Mouse (Mus musculus) intestine, embryonic 14.5 days (tissue): Measurements from ENCODE around the gene Nudcd2. TPM values are rescaled to one million over a fixed set of nuclear protein-coding genes. Genes with fewer than 3 reads are reported as not detected.

Experiments
- ATAC-seq: fragments of 200-750 bp; cut with Nextera tagmentation; replicated peaks from 2 replicates; pipeline ENCODE4 v1.8.0; 2017; ENCODE audit warnings: low read depth, moderate number of reproducible peaks, moderate TSS enrichment, moderate library complexity; ENCODE audit not compliant: low FRiP score, low TSS enrichment
- DNase-seq: peaks from one replicate; pipeline ENCODE4 v3.0.0-alpha.2; 2018; ENCODE audit warnings: low spot score
- H3K27ac ChIP-seq: fragments of 300-500 bp; sonication (generic); 2 replicates; pipeline ENCODE4 v1.5.1; 2014; ENCODE audit warnings: low read depth, mild to moderate bottlenecking, control low read depth
- H3K27me3 ChIP-seq: fragments of 300-500 bp; sonication (generic); replicated peaks from 2 replicates; pipeline ENCODE4 v1.6.1; 2014; ENCODE audit warnings: low read length, control low read depth; ENCODE audit not compliant: control insufficient read depth, insufficient read depth
- H3K36me3 ChIP-seq: fragments of 300-500 bp; sonication (generic); 2 replicates; pipeline ENCODE4 v1.6.1; 2014; ENCODE audit warnings: low read length, control low read depth; ENCODE audit not compliant: control insufficient read depth, insufficient read depth
- H3K4me1 ChIP-seq: fragments of 300-500 bp; sonication (generic); replicated peaks from 2 replicates; pipeline ENCODE4 v1.6.1; 2014; ENCODE audit warnings: low read length, control low read depth, mixed read lengths; ENCODE audit not compliant: control insufficient read depth, insufficient read depth
- H3K4me2 ChIP-seq: fragments of 300-500 bp; sonication (generic); 2 replicates; pipeline ENCODE4 v1.6.1; 2014; ENCODE audit warnings: low read length
- H3K4me3 ChIP-seq: fragments of 300-500 bp; sonication (generic); 2 replicates; pipeline ENCODE4 v1.5.1; 2014; ENCODE audit warnings: low read depth, low read length, control low read depth, mixed read lengths
- H3K9ac ChIP-seq: fragments of 300-500 bp; sonication (generic); 2 replicates; pipeline ENCODE4 v1.6.1; 2014; ENCODE audit warnings: mild to moderate bottlenecking, low read length
- H3K9me3 ChIP-seq: fragments of 300-500 bp; sonication (generic); 2 replicates; pipeline ENCODE4 v1.6.1; 2016; ENCODE audit warnings: low read length, control low read depth; ENCODE audit not compliant: control insufficient read depth
- WGBS: fragments of 180-500 bp; shearing (Covaris S2); extraction: QIAGEN DNeasy Blood & Tissue Kit; methylation state at CpG from one replicate; pipeline ENCODE4 v1.1.7; 2014; 5-methylcytosine and 5-hydroxymethylcytosine counted together
- polyA plus RNA-seq: library from polyadenylated mRNA; unstranded; fragments of >200 nt; fragmentation: Nextera tagmentation; extraction: Ambion mirVana; gene quantifications from 2 replicates; pipeline ENCODE4 v1.2.1, GENCODE M21; 2014

Nudcd2 gene
- 147 and 149 TPM in 2 replicates for polyA plus RNA-seq

DNA sequence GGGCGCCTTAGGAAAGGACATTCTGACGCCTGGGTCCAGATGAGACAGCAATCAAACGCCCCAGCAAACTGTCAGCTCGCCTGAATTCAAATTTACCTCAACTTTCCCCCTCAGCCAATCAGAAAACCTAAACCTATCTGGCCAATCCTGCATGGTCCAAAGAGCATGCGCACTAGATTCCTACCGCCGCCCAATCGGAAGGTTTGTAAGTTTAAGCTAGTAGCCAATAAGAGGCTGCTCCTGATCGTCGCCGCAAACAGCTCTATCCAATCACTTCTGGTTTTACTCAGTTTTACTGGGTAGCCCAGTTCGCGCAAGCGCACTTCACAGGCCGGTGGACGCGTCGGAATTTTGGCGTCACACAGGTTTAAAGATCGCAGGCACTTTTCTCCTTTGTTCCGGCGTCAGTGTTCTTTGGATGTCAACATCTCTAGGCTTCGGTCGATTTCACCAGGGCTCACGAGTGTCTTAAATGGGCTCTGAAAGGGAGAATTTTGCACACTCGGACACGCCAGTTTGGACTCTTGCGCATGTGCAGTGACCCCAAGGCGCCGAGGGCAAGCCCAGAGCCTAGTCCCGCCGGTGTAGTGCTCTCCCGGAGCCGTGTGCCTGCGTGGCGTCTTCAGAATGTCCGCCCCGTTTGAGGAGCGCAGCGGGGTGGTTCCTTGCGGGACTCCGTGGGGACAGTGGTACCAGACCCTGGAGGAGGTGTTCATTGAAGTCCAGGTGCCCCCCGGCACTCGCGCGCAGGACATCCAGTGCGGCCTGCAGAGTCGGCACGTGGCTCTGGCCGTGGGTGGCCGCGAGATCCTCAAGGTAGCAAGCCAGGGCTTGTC is at the start of gene Nudcd2, which contains the start of gene Hmmr:
Gene Nudcd2 (plus strand): TSS at position 329 of the 836 bp plus-strand sequence.
Gene Hmmr (minus strand): TSS at position 84 of the 836 bp plus-strand sequence.
- DNase-seq, result peak; percentile 93
- Histone ChIP-seq H3K4me2 (peak within 1 kb of the TSS; percentile 90), H3K9me3 (no peaks in the 10 kb centered on the region), H3K36me3 (peaks cover 39% of the 10 kb centered on the region), H3K4me1 (peaks cover 16% of the 10 kb centered on the region), H3K9ac (peak within 1 kb of the TSS; percentile 94), H3K27me3 (no peaks in the 10 kb centered on the region), H3K27ac (peak within 1 kb of the TSS; percentile 77), H3K4me3 (peak within 1 kb of the TSS; percentile 94)
- peak; percentile 99 for ATAC-seq
- WGBS, result under 1% methylated on average over 52 of the region's 52 CpGs

DNA sequence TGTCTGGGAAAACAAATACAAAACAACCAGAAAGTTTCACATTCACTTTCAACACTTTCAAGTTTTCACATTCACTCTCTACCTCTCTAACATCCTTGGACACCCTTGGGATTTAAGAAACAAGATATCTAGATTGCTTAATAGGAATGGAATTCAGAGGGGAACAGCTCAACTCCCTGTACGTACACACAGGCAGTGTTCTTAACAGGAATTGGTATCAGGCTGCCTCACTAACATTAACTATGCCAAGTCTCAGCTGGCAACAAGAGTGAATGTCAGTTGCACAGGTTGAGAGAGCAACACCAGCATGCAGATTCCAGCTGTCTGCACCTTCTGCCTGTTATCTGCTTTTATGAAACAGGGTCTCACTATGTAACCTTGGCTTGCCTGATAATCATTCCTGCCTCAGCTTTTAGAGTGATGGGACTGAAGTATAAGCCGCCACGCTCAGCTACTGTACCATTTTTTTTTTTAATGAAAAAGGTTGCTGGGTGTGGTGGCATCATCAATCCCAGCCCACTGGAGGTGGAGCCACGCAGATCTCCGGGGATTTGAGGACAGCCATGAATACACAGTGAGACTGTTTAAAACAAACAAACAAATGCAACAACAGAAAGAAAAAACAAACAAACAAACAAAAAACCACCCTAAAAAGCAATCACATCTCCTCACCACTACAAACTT is 42.9 kb upstream of the Nudcd2 start:
- H3K4me1 ChIP-seq, result peaks cover 19% of the 10 kb centered on the region
- H3K9ac ChIP-seq, result no peak overlapping the region
- peaks cover 17% of the 10 kb centered on the region for H3K36me3 ChIP-seq
- DNase-seq, result no peak
- no peak overlapping the region for H3K4me3 ChIP-seq
- ATAC-seq, result no peak
- H3K27me3 ChIP-seq, result no peaks in the 10 kb centered on the region
- H3K9me3 ChIP-seq, result no peaks in the 10 kb centered on the region
- no peak overlapping the region for H3K4me2 ChIP-seq
- no peak overlapping the region for H3K27ac ChIP-seq
- 67% methylated on average over 5 of the region's 5 CpGs for WGBS

GRCm38 (mm10) chr11:40692101-40692509 is 41.4 kb upstream of the Nudcd2 start:
- Histone ChIP-seq H3K9ac (peak overlapping the region; percentile 81), H3K9me3 (no peaks in the 10 kb centered on the region), H3K36me3 (peaks cover 6% of the 10 kb centered on the region; the same call in 1 of the 2 replicates), H3K4me3 (peak overlapping the region; percentile 71), H3K4me1 (peaks cover 19% of the 10 kb centered on the region), H3K27ac (peak overlapping the region; percentile 83), H3K4me2 (peak overlapping the region; percentile 91), H3K27me3 (no peaks in the 10 kb centered on the region)
- DNase-seq (no peak), ATAC-seq (peak; percentile 73)
- 0% methylated on average over 28 of the region's 28 CpGs for WGBS

GRCm38 (mm10) chr11:40692511-40693365 is 40.7 kb upstream of the Nudcd2 start:
- peak overlapping the region; percentile 91 for H3K4me2 ChIP-seq
- under 1% methylated on average over 36 of the region's 36 CpGs for WGBS
- H3K9ac ChIP-seq, result peak overlapping the region; percentile 81
- H3K9me3 ChIP-seq, result no peaks in the 10 kb centered on the region
- peak overlapping the region; percentile 98 for H3K27ac ChIP-seq
- H3K27me3 ChIP-seq, result no peaks in the 10 kb centered on the region
- peak overlapping the region; percentile 71 for H3K4me3 ChIP-seq
- H3K4me1 ChIP-seq, result peaks cover 19% of the 10 kb centered on the region
- DNase-seq, result peak; percentile 93
- H3K36me3 ChIP-seq, result no peaks in the 10 kb centered on the region
- ATAC-seq, result peak; percentile 95

DNA sequence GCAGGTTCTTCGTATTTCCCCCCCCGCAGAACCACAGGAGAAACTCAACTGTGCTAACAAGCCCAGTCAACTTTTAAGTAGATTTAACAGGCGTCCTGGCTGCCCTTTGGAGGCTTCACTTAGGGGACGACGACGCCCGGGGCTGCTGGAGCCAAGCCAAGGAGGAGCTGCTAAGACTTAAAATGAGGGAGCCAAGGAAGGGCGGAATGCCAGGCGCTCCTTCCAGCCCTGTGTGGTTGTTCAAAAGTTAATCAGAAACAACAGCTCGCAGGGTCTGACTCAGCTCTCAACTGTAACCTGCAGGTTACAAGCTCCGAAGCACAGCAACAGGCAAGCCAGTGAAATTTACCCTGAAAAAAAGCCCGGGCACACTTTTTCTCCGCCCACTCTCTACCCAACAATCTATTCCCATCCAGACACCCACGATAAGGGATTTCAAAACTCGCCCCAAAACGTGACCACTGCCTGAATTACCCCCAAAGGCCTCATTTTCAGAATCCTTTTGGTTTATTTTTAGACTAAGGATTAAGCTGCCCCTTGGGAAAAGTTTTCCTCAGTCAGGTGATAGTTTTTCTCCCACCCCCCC is 40.0 kb upstream of the Nudcd2 start:
- Histone ChIP-seq H3K36me3 (no peaks in the 10 kb centered on the region), H3K9me3 (no peaks in the 10 kb centered on the region), H3K4me2 (peak overlapping the region; percentile 91), H3K27ac (peak overlapping the region; percentile 98), H3K9ac (peak overlapping the region; percentile 81), H3K4me3 (peak overlapping the region; percentile 71), H3K4me1 (peaks cover 19% of the 10 kb centered on the region), H3K27me3 (no peaks in the 10 kb centered on the region)
- peak; percentile 79 for DNase-seq
- 0 out of 2 replicates have a peak, but pooled peaks have one; percentile 22 for ATAC-seq
- under 1% methylated on average over 16 of the region's 16 CpGs for WGBS

DNA sequence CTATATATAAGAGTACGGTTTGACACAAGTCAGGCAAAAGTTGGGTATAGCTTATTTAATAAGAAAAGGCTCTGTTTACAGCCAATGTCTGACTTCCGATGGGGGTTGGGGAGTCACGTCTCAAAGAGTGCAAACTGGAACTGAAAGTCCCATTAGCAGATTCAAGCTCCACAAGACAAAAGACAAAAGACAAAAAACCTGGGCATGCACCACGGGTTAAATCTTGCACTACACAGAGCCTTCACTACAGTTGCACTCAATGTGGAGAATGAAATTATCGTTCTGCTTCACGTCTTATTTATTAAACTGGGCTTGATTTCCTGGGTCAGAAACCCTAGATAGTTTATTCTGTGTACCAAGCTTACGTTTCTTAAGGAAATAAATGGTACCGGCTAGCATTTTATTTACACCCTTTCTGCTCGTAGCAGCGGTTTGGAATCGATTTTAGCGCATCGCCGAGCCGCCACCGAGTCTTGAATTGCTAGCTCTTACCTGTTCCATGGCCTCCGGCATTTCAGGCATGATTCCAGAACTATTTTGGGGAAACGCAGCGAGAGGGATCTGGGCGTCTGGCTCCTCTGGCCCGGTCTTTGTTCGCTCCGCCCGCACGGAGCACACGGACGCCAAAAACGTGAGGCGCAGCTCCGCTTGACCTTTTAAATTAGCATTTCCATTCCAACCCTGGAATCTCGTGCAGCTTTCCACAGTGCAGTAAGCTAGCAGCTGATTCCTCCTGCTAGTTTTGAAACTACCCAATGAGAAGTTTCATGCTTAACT is 39.0 kb upstream of the Nudcd2 start:
- peak overlapping the region; percentile 81 for H3K9ac ChIP-seq
- peaks cover 18% of the 10 kb centered on the region for H3K4me1 ChIP-seq

GRCm38 (mm10) chr11:40695103-40695502 is 38.4 kb upstream of the Nudcd2 start, which contains the start of gene Mat2b:
Gene Mat2b, minus strand, starts transcription at chr11:40695203.
- Histone ChIP-seq H3K27ac (peak within 1 kb of the TSS; percentile 98), H3K4me3 (peak within 1 kb of the TSS; percentile 71), H3K36me3 (0 out of 2 replicates have a peak, but pooled peaks cover 3% of the 10 kb centered on the region), H3K9me3 (no peaks in the 10 kb centered on the region), H3K4me1 (peaks cover 14% of the 10 kb centered on the region), H3K27me3 (no peaks in the 10 kb centered on the region), H3K4me2 (peak within 1 kb of the TSS; percentile 91), H3K9ac (peak within 1 kb of the TSS; percentile 81)
- no peak for ATAC-seq
- no peak for DNase-seq
- 88% methylated on average over 9 of the region's 9 CpGs for WGBS

More for the DNA sequence above, 39.0 kb upstream of the Nudcd2 start:
- Histone ChIP-seq H3K36me3 (no peaks in the 10 kb centered on the region), H3K4me3 (peak overlapping the region; percentile 71), H3K27ac (peak overlapping the region; percentile 98), H3K4me2 (peak overlapping the region; percentile 91), H3K27me3 (no peaks in the 10 kb centered on the region), H3K9me3 (no peaks in the 10 kb centered on the region)
- under 1% methylated on average over 31 of the region's 31 CpGs for WGBS
- ATAC-seq (no peak; the same call in 1 of the 2 replicates), DNase-seq (peak; percentile 85)
